In the genomic region with DNA sequence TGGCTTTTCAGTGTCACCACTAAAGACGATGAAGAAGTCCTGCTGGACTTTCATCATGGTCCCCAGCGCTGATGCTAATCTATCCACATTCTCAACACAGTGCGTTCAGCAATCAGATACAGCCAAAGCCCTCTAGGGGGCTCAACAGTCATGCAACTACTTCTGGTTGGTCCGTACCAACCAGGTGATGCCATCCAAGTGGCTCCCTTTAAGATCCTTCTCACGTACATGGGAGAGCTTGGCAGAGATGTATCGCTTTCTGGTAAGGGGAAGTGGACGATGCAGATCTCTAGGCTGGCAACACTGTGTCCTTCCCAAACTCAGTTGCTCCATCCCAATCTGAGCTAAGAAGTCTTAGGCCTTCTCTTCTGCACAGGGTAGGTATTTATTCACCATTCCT, we compare ENCODE assay signal across 17 mouse cellular contexts.
DNase-seq lines count a peak whose midpoint lies in the region; ATAC-seq and TF ChIP-seq lines count a peak whose summit lies in the region.
"Had no signal": no experiment of that assay in that cellular context is flagged by ENCODE, and none has a peak within 500 bp of the region (broad histone marks: within the 10 kb centered on the region; RNA-seq: fewer than 3 reads in every experiment).

No protein-coding gene starts in this region.

- no peak for TF ChIP-seq POLR2A in ES-Bruce4 (IDR thresholded peaks at IDR 0.05; ENCODE audit: insufficient read depth, low read length)

- H3K9ac ChIP-seq in liver, embryonic 14.5 days (replicated peaks) = no peak overlapping the region
- H3K9ac ChIP-seq in ES-Bruce4 (ENCODE audit: low read depth, poor library complexity, severe bottlenecking) = no peak overlapping the region
- H3K9ac ChIP-seq: forebrain, postnatal 0 days; heart, embryonic 13.5 days; kidney, embryonic 15.5 days; lung, embryonic 14.5 days had no signal

- H3K4me3 ChIP-seq in gastrocnemius, adult 2 months = no peak overlapping the region
- no peak overlapping the region for H3K4me3 ChIP-seq in liver, embryonic 14.5 days (ENCODE audit: insufficient read depth in 1 of 2, low read depth in 2 of 2, low read length in 2 of 2)
- no peak overlapping the region for H3K4me3 ChIP-seq in ES-Bruce4 (ENCODE audit: low read depth, low read length)
- H3K4me3 ChIP-seq: erythroblast, embryonic 14.5 days; heart, embryonic 13.5 days; kidney, embryonic 15.5 days had no signal

- TF ChIP-seq CTCF in gastrocnemius, adult 2 months (IDR thresholded peaks at IDR 0.05) = peak; percentile 6; the same call in 1 of the 2 replicates
- TF ChIP-seq CTCF in liver, embryonic 14.5 days (IDR thresholded peaks at IDR 0.05; ENCODE audit: low read depth) = 0 out of 2 replicates have a peak, but pooled peaks have one; percentile 7
- TF ChIP-seq CTCF in ES-Bruce4 (IDR thresholded peaks at IDR 0.05; ENCODE audit: low read depth, low read length) = peak; percentile 3

- no peaks in the 10 kb centered on the region for H3K9me3 ChIP-seq in liver, embryonic 14.5 days (ENCODE audit: control insufficient read depth, low read length)
- peaks cover 21% of the 10 kb centered on the region for H3K9me3 ChIP-seq in ES-Bruce4 (replicated peaks; ENCODE audit: control insufficient read depth, insufficient read depth, low read length, poor library complexity, severe bottlenecking)
- H3K9me3 ChIP-seq: kidney, embryonic 15.5 days had no signal

- H3K27ac ChIP-seq in gastrocnemius, adult 2 months = no peak overlapping the region
- H3K27ac ChIP-seq in liver, embryonic 14.5 days = no peak overlapping the region
- no peak overlapping the region for H3K27ac ChIP-seq in ES-Bruce4 (ENCODE audit: insufficient read depth, low read length)
- H3K27ac ChIP-seq: heart, embryonic 13.5 days; kidney, embryonic 15.5 days had no signal

- no peak overlapping the region for H3K4me2 ChIP-seq in liver, embryonic 14.5 days (ENCODE audit: low read depth)
- H3K4me2 ChIP-seq: heart, embryonic 13.5 days; kidney, embryonic 15.5 days; lung, embryonic 14.5 days had no signal

- no peaks in the 10 kb centered on the region for H3K36me3 ChIP-seq in liver, embryonic 14.5 days (replicated peaks; ENCODE audit: control insufficient read depth, insufficient read depth, low read depth)
- H3K36me3 ChIP-seq in ES-Bruce4 (ENCODE audit: control insufficient read depth, insufficient read depth, low read length, poor library complexity, severe bottlenecking) = no peaks in the 10 kb centered on the region
- H3K36me3 ChIP-seq: heart, embryonic 13.5 days; kidney, embryonic 15.5 days had no signal

- intact Hi-C loops in gastrocnemius, adult 2 months (cut with DNase I) = no loop called here

- no peak for ATAC-seq in liver, embryonic 14.5 days (ENCODE audit: insufficient read depth)
- no peak for ATAC-seq in erythroblast, adult 5-6 weeks (replicated peaks; ENCODE audit: low FRiP score, poor library complexity, severe bottlenecking)
- ATAC-seq: forebrain, postnatal 0 days; inflammation-experienced regulatory T-cells, adult 6 months had no signal

- no peaks in the 10 kb centered on the region for H3K4me1 ChIP-seq in liver, embryonic 14.5 days (replicated peaks; ENCODE audit: control insufficient read depth in 2 of 2, insufficient read depth in 2 of 2, low read length in 1 of 2)
- H3K4me1 ChIP-seq in ES-Bruce4 (ENCODE audit: control insufficient read depth, insufficient read depth, low read length) = no peaks in the 10 kb centered on the region
- H3K4me1 ChIP-seq: kidney, embryonic 15.5 days had no signal

- DNase-seq in gastrocnemius, adult 2 months = no peak
- no peak for DNase-seq in gastrocnemius, adult 8-10 months (ENCODE audit: low spot score in 2 of 2)
- DNase-seq in liver, embryonic 14.5 days (ENCODE audit: low read depth in 3 of 3, low spot score in 3 of 3) = no peak
- DNase-seq in liver = no peak
- peak; percentile 11 for DNase-seq in induced T-regulatory cell, adult 2 months (ENCODE audit: low read depth)
- DNase-seq: cerebellum, postnatal 10 days; forebrain, postnatal 0 days; gastrocnemius, postnatal 25 days; heart, postnatal 4 days; retina, postnatal 1 day had no signal

- no peaks in the 10 kb centered on the region for H3K27me3 ChIP-seq in liver, embryonic 14.5 days (ENCODE audit: control insufficient read depth, insufficient read depth, low read length)
- H3K27me3 ChIP-seq in ES-Bruce4 (ENCODE audit: control insufficient read depth, insufficient read depth, low read length, poor library complexity, severe bottlenecking) = no peaks in the 10 kb centered on the region
- H3K27me3 ChIP-seq: heart, embryonic 13.5 days; kidney, embryonic 15.5 days had no signal

- whole genome bisulfite sequencing in liver, embryonic 14.5 days (ENCODE audit: insufficient replicate concordance) = 68% methylated on average over 7 of the region's 7 CpGs

- TF ChIP-seq EP300 in liver, embryonic 14.5 days (IDR thresholded peaks at IDR 0.05; ENCODE audit: low read depth) = no peak
- no peak for TF ChIP-seq EP300 in ES-Bruce4 (IDR thresholded peaks at IDR 0.05; ENCODE audit: insufficient read depth, low read depth, low read length)
